Mouse (Mus musculus): ENCODE results near the gene Olfr110. TPM values are rescaled to one million over a fixed set of nuclear protein-coding genes. Genes with fewer than 3 reads are reported as not detected.

Olfr110 gene
- polyA plus RNA-seq (2012; rRNA removed) = 0.02 TPM in 1 of 2 replicates, not detected in the other

DNA sequence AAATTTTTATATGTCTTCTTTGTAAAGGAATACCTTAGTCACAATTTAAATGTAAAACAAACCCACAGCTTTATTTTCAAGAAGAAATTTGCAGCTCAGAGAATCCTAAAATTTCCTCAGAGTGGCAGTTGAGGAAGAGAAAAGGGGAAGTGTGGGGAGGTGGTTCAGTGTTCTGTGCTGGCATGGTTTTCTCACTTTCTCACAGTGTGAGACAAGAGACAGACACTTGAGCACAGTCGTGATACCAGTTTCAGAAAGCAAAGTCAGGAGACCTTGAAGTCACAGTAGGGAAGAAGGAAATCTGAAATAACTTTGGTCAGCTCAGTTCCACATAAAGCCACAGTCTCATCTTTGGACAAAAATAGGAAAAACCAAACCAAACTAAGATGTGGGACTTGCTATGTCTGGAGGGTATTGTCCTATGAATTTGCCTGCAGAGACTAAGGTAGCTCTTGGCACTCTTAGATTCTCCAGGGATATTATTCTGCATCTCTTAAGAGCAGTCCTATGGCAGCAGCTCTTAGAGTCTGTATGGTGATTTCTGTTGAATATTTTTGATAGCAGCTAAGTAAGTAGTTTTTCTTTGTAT, at the start of gene Olfr110:
Gene Olfr110, plus strand, starts transcription at position 539 of the 589 bp plus-strand sequence.

DNA sequence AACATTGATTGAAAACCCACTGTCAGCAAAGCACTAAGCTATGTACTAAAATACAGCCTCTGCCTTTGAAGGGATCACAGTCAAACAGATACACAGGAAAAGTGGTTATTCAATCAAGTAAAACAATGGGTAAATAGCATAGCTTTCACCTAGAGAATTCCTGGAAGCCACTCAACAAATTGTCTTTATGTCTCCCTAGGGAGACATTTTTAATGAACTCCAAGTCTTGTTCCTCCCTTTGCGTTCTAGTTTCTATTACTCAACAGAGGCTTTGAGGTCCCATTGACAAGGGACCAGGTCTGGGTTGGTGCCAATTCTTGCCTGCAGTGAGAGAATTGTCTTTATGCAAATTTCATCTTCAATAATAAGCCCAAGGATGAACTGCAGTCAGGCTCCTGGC, 47.1 kb upstream of the Olfr110 start, which contains the start of gene Olfr108:
Gene Olfr108, plus strand, starts transcription at position 301 of the 400 bp plus-strand sequence.

DNA sequence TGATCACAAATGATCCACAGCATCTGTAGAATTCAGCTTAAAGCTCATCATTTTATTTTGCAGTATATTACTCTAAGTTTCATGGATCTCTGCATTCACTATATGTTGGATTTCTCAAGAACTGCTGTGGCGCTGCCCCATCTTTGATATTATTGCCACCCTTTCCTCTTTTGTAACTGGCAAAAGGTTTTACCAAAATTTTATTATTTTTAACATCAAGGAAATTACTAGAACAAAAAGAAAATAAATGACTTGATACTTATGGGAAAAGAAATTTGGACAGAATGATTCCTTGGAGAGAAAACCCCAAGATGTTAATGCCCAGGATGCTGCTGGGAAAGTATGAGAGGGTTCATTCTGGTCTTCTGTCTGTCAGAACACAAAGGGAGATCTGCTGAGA, 33.7 kb upstream of the Olfr110 start, which contains the start of gene Olfr109:
Gene Olfr109, plus strand, starts transcription at position 301 of the 400 bp plus-strand sequence.

DNA sequence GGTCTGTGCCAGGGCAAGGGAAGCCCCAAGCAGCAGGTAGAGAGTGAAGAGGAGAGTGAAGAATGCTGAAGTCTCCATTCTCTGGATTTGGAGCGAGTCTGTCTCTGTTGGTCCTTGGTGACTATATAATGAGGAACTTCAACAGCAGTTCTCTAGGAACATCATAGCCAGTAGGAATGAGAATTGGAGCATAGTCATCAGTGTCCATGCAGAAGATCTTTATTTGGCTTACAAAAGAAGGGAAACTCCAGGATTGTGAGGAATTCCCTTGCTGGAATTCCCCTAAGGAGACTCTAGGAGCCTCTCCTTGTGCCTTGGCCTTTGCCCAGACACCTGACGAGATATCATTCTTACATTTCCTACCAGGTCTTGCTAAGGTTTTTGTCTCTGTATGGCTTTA, 8.8 kb upstream of the Olfr110 start, which contains the start of gene H2-M2:
Gene H2-M2, minus strand, starts transcription at position 101 of the 400 bp plus-strand sequence.

DNA sequence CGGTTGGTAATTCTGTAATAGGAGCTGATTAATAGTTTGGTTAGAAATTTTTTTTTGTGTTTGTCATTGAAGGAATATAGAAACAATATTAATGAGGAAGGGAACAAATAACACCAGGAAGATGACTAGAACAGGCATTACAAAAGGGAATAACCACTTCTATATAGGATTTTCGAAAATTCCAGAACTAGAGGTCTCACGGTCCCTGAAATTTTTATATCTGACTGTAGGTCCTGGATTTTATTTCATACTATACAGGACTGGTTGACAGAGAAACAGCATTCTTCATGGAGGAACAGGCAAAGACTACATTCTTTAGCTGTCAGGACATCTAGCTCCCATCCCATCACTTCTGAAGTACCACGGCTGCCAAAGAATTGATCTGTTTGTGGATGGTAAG, 15.5 kb downstream of the Olfr110 start, which contains the start of gene Olfr111:
Gene Olfr111, plus strand, starts transcription at position 301 of the 400 bp plus-strand sequence.

Other genes starting within 250 kb of the Olfr110 start
- not detected in 2 replicates for gene Olfr98, start 228.7 kb upstream of the Olfr110 start, polyA plus RNA-seq (2012; rRNA removed)
- gene H2-M3, start 222.2 kb upstream of the Olfr110 start, polyA plus RNA-seq (2012; rRNA removed) = 0.74 and 0.78 TPM in 2 replicates
- not detected in 2 replicates for gene Olfr99, start 209.0 kb upstream of the Olfr110 start, polyA plus RNA-seq (2012; rRNA removed)
- not detected in 2 replicates for gene Olfr101, start 188.2 kb upstream of the Olfr110 start, polyA plus RNA-seq (2012; rRNA removed)
- gene Olfr102, start 175.4 kb upstream of the Olfr110 start, polyA plus RNA-seq (2012; rRNA removed) = not detected in 2 replicates
- gene Olfr103, start 152.8 kb upstream of the Olfr110 start, polyA plus RNA-seq (2012; rRNA removed) = not detected in 2 replicates
- gene Olfr104-ps, start 132.9 kb upstream of the Olfr110 start, polyA plus RNA-seq (2012; rRNA removed) = not detected in 2 replicates
- gene Olfr105-ps, start 113.4 kb upstream of the Olfr110 start, polyA plus RNA-seq (2012; rRNA removed) = not detected in 2 replicates
- not detected in 2 replicates for gene Olfr106-ps, start 102.1 kb upstream of the Olfr110 start, polyA plus RNA-seq (2012; rRNA removed)
- gene Olfr107, start 93.2 kb upstream of the Olfr110 start, polyA plus RNA-seq (2012; rRNA removed) = not detected in 2 replicates
- gene Olfr108, start 47.0 kb upstream of the Olfr110 start, polyA plus RNA-seq (2012; rRNA removed) = not detected in 2 replicates
- not detected in 2 replicates for gene Olfr109, start 33.6 kb upstream of the Olfr110 start, polyA plus RNA-seq (2012; rRNA removed)
- gene H2-M2, start 8.9 kb upstream of the Olfr110 start, polyA plus RNA-seq (2012; rRNA removed) = not detected in 2 replicates
- gene Olfr111, start 15.6 kb downstream of the Olfr110 start, polyA plus RNA-seq (2012; rRNA removed) = 0.05 and 0.14 TPM in 2 replicates
- not detected in 2 replicates for gene Olfr112, start 77.0 kb downstream of the Olfr110 start, polyA plus RNA-seq (2012; rRNA removed)
- gene Olfr113, start 85.2 kb downstream of the Olfr110 start, polyA plus RNA-seq (2012; rRNA removed) = not detected in 2 replicates
- not detected in 2 replicates for gene Olfr114, start 100.3 kb downstream of the Olfr110 start, polyA plus RNA-seq (2012; rRNA removed)
- not detected in 2 replicates for gene Olfr115, start 134.6 kb downstream of the Olfr110 start, polyA plus RNA-seq (2012; rRNA removed)
- gene Olfr116, start 134.7 kb downstream of the Olfr110 start, polyA plus RNA-seq (2012; rRNA removed) = not detected in 2 replicates
- gene Olfr117, start 171.3 kb downstream of the Olfr110 start, polyA plus RNA-seq (2012; rRNA removed) = not detected in 2 replicates
- not detected in 2 replicates for gene Olfr118, start 174.5 kb downstream of the Olfr110 start, polyA plus RNA-seq (2012; rRNA removed)
- gene Olfr119, start 204.1 kb downstream of the Olfr110 start, polyA plus RNA-seq (2012; rRNA removed) = not detected in 2 replicates
- not detected in 2 replicates for gene Olfr120, start 229.3 kb downstream of the Olfr110 start, polyA plus RNA-seq (2012; rRNA removed)

Data from central nervous system, embryonic 14 days (tissue).